Mouse (Mus musculus) midbrain, embryonic 13.5 days (tissue): Measurements from ENCODE around the gene Atf7ip2. TPM values are rescaled to one million over a fixed set of nuclear protein-coding genes. Genes with fewer than 3 reads are reported as not detected.
"Not testable (repeated sequence)": the region's sequence is repeated elsewhere in the genome, so short reads cannot be mapped to it uniquely, and the experiment has no call there.

Experiments
- ATAC-seq: fragments of 200-750 bp; cut with Nextera tagmentation; 2 replicates; pipeline ENCODE4 v1.8.0; 2017; ENCODE audit warnings: mild to moderate bottlenecking, moderate TSS enrichment, moderate library complexity
- H3K27ac ChIP-seq: fragments of 300-500 bp; sonication (generic); 2 replicates; pipeline ENCODE4 v1.5.1; 2015; ENCODE audit warnings: inconsistent platforms, mild to moderate bottlenecking, moderate library complexity
- H3K27me3 ChIP-seq: fragments of 300-500 bp; sonication (generic); 2 replicates; pipeline ENCODE4 v1.6.1; 2015; ENCODE audit warnings: mild to moderate bottlenecking, inconsistent platforms
- H3K36me3 ChIP-seq: fragments of 300-500 bp; sonication (generic); 2 replicates; pipeline ENCODE4 v1.6.1; 2015; ENCODE audit warnings: mild to moderate bottlenecking, inconsistent platforms
- H3K4me1 ChIP-seq: fragments of 300-500 bp; sonication (generic); replicated peaks from 2 replicates; pipeline ENCODE4 v1.6.1; 2015; ENCODE audit warnings: inconsistent platforms
- H3K4me2 ChIP-seq: fragments of 300-500 bp; sonication (generic); replicated peaks from 2 replicates; pipeline ENCODE4 v1.6.1; 2015; ENCODE audit warnings: moderate library complexity, mild to moderate bottlenecking, inconsistent platforms
- H3K4me3 ChIP-seq: fragments of 300-500 bp; sonication (generic); replicated peaks from 2 replicates; pipeline ENCODE4 v1.5.1; 2015; ENCODE audit warnings: mild to moderate bottlenecking, inconsistent platforms
- H3K9ac ChIP-seq: fragments of 300-500 bp; sonication (generic); replicated peaks from 2 replicates; pipeline ENCODE4 v1.6.1; 2015; ENCODE audit warnings: mild to moderate bottlenecking, inconsistent platforms
- H3K9me3 ChIP-seq: fragments of 300-500 bp; sonication (generic); 2 replicates; pipeline ENCODE4 v1.6.1; 2016; ENCODE audit warnings: mild to moderate bottlenecking, inconsistent platforms
- WGBS: fragments of 180-500 bp; shearing (Covaris S2); methylation state at CpG from one replicate; pipeline ENCODE4 v1.1.7; 2015; 5-methylcytosine and 5-hydroxymethylcytosine counted together
- polyA plus RNA-seq: library from polyadenylated mRNA; unstranded; fragments of >200 nt; fragmentation: Nextera tagmentation; extraction: Ambion mirVana; gene quantifications from 2 replicates; pipeline ENCODE4 v1.2.1, GENCODE M21; 2015

Gene Atf7ip2
- polyA plus RNA-seq, 1 experiment from 2014 or later, result 0.23 TPM

GRCm38 (mm10) chr16:10236601-10237000, 44.1 kb downstream of the Atf7ip2 start:
- Histone ChIP-seq H3K4me3 (no peak overlapping the region), H3K27ac (no peak overlapping the region), H3K27me3 (no peaks in the 10 kb centered on the region), H3K9me3 (no peaks in the 10 kb centered on the region), H3K4me2 (no peak overlapping the region), H3K36me3 (no peaks in the 10 kb centered on the region), H3K4me1 (no peaks in the 10 kb centered on the region), H3K9ac (no peak overlapping the region)
- no peak for ATAC-seq

- no peaks in the 10 kb centered on the region for H3K9me3 ChIP-seq
- no peak overlapping the region for H3K4me2 ChIP-seq
- H3K27ac ChIP-seq, result no peak overlapping the region
- no peak overlapping the region for H3K9ac ChIP-seq
- no peak overlapping the region for H3K4me3 ChIP-seq
- peaks cover 5% of the 10 kb centered on the region for H3K4me1 ChIP-seq
- 11% methylated on average over 1 of the region's 1 CpGs for WGBS
- no peak for ATAC-seq
- H3K27me3 ChIP-seq, result no peaks in the 10 kb centered on the region
- no peaks in the 10 kb centered on the region for H3K36me3 ChIP-seq
These were observed 61.5 kb downstream of the Atf7ip2 start for GRCm38 (mm10) chr16:10253993-10254392.

DNA sequence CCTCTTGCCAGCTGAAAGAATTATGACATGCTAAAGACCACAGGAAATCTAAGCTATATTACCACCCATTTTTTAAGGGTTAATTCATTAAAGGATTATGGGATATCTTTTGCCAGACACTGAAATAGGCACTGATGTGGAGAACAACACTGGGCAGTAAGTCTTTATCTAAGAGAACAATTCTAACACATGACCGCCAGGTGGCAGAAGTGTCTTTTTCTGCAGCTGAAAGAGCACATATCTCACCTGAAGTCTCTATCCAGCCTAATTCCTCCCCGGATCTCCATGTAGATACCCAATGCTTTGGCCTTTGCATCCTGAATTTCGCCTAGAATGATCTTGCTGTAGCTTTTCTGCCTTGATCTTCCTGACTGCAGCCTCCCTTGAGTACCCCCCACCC, 79.7 kb downstream of the Atf7ip2 start:
- H3K36me3 ChIP-seq, result no peaks in the 10 kb centered on the region
- no peaks in the 10 kb centered on the region for H3K27me3 ChIP-seq
- WGBS, result 24% methylated on average over 3 of the region's 3 CpGs
- ATAC-seq, result no peak
- no peaks in the 10 kb centered on the region for H3K4me1 ChIP-seq
- H3K4me2 ChIP-seq, result no peak overlapping the region
- H3K9me3 ChIP-seq, result peaks cover 10% of the 10 kb centered on the region
- H3K4me3 ChIP-seq, result no peak overlapping the region
- no peak overlapping the region for H3K9ac ChIP-seq
- no peak overlapping the region for H3K27ac ChIP-seq

- no peaks in the 10 kb centered on the region for H3K27me3 ChIP-seq
- no peak overlapping the region for H3K9ac ChIP-seq
- no peak overlapping the region for H3K27ac ChIP-seq
- no peak for ATAC-seq
- H3K4me2 ChIP-seq, result no peak overlapping the region
- H3K4me1 ChIP-seq, result no peaks in the 10 kb centered on the region
- peaks cover 10% of the 10 kb centered on the region for H3K9me3 ChIP-seq
- H3K36me3 ChIP-seq, result no peaks in the 10 kb centered on the region
- H3K4me3 ChIP-seq, result no peak overlapping the region
- WGBS, result 69% methylated on average over 4 of the region's 4 CpGs
These were observed 82.0 kb downstream of the Atf7ip2 start for GRCm38 (mm10) chr16:10274465-10274864.

- H3K4me3 ChIP-seq, H3K4me1 ChIP-seq, ATAC-seq, H3K9ac ChIP-seq, H3K27ac ChIP-seq, H3K4me2 ChIP-seq, H3K36me3 ChIP-seq, H3K27me3 ChIP-seq: not testable (repeated sequence)
- H3K9me3 ChIP-seq, result peaks cover 10% of the 10 kb centered on the region
- WGBS, result 89% methylated on average over 5 of the region's 5 CpGs
These were observed 84.3 kb downstream of the Atf7ip2 start for GRCm38 (mm10) chr16:10276778-10277177.

DNA sequence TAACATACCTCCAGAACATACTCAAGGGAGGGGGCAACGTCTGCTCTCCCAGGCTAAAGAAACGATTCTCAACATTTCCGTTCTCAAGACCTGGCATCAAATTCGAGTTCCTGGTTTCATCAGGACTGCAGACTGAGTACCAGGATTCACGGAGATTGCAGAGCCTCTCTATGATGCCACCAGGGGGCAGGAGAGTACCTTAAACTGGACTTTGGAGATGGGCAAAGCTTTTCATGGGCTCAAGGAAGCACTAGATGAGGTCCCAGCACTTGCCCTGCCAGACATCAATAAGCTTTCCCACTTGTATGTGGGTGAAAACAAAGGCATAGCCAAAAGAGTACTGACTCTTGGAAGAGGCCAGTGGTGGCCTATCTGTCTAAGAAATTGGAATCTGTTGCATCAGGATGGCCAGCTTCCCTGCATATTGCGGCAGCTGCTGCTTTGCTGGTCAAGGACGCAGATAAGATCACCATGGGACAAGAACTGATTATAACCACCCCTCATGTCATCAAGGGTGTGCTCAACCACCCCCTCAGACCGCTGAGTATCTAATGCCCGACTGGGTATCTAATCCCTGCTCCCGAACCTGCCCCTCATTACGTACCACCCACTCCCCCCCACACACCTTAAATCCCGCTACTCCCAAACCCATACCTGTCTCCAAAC, 87.9 kb downstream of the Atf7ip2 start:
- H3K9me3 ChIP-seq, result no peaks in the 10 kb centered on the region
- H3K9ac ChIP-seq, result no peak overlapping the region
- H3K4me3 ChIP-seq, result no peak overlapping the region
- no peak for ATAC-seq
- H3K4me1 ChIP-seq, result no peaks in the 10 kb centered on the region
- H3K4me2 ChIP-seq, result no peak overlapping the region
- H3K36me3 ChIP-seq, result no peaks in the 10 kb centered on the region
- H3K27ac ChIP-seq, result no peak overlapping the region
- 52% methylated on average over 12 of the region's 12 CpGs for WGBS
- H3K27me3 ChIP-seq, result no peaks in the 10 kb centered on the region

DNA sequence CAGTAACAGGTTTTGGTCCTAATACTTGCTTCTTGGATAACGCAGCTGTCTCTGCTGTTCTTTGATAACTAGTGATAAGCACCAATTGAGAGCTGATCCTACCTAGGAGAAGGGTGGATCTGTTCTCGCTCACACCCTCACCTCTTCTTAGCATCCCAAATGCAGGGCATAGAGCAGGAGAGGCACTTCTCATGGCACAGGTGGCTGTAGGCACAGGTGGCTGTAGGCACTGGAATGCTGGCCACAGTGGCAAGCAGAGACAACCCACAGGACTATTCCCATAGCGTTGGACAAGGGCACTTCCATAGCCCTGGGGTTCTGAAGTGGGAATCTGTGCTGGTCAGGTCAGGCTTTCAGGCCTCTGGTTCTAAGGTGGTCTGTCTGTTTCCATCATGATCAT, 89.4 kb downstream of the Atf7ip2 start:
- Histone ChIP-seq H3K27ac (no peak overlapping the region), H3K9ac (no peak overlapping the region), H3K4me1 (no peaks in the 10 kb centered on the region), H3K27me3 (no peaks in the 10 kb centered on the region), H3K9me3 (no peaks in the 10 kb centered on the region), H3K4me2 (no peak overlapping the region), H3K36me3 (no peaks in the 10 kb centered on the region), H3K4me3 (no peak overlapping the region)
- no peak for ATAC-seq
- WGBS, result 83% methylated on average over 3 of the region's 3 CpGs

GRCm38 (mm10) chr16:10286513-10287268, 94.2 kb downstream of the Atf7ip2 start:
- Histone ChIP-seq H3K4me2 (no peak overlapping the region), H3K4me1 (no peaks in the 10 kb centered on the region), H3K4me3 (no peak overlapping the region), H3K27ac (no peak overlapping the region), H3K36me3 (no peaks in the 10 kb centered on the region), H3K9me3 (no peaks in the 10 kb centered on the region), H3K27me3 (no peaks in the 10 kb centered on the region), H3K9ac (no peak overlapping the region)
- ATAC-seq, result no peak
- 90% methylated on average over 9 of the region's 9 CpGs for WGBS

GRCm38 (mm10) chr16:10288115-10288514, 95.6 kb downstream of the Atf7ip2 start:
- H3K4me2 ChIP-seq, result no peak overlapping the region
- 88% methylated on average over 6 of the region's 6 CpGs for WGBS
- no peaks in the 10 kb centered on the region for H3K4me1 ChIP-seq
- no peak overlapping the region for H3K27ac ChIP-seq
- no peaks in the 10 kb centered on the region for H3K36me3 ChIP-seq
- H3K9me3 ChIP-seq, result no peaks in the 10 kb centered on the region
- H3K9ac ChIP-seq, result no peak overlapping the region
- no peaks in the 10 kb centered on the region for H3K27me3 ChIP-seq
- H3K4me3 ChIP-seq, result no peak overlapping the region
- no peak for ATAC-seq

- Histone ChIP-seq H3K4me3 (no peak overlapping the region), H3K9me3 (no peaks in the 10 kb centered on the region), H3K4me2 (no peak overlapping the region), H3K27me3 (no peaks in the 10 kb centered on the region), H3K9ac (no peak overlapping the region), H3K4me1 (no peaks in the 10 kb centered on the region), H3K36me3 (no peaks in the 10 kb centered on the region), H3K27ac (no peak overlapping the region)
- no peak; the same call in 1 of the 2 replicates for ATAC-seq
- 83% methylated on average over 10 of the region's 10 CpGs for WGBS
These were observed 105.5 kb downstream of the Atf7ip2 start for GRCm38 (mm10) chr16:10297696-10298644.

DNA sequence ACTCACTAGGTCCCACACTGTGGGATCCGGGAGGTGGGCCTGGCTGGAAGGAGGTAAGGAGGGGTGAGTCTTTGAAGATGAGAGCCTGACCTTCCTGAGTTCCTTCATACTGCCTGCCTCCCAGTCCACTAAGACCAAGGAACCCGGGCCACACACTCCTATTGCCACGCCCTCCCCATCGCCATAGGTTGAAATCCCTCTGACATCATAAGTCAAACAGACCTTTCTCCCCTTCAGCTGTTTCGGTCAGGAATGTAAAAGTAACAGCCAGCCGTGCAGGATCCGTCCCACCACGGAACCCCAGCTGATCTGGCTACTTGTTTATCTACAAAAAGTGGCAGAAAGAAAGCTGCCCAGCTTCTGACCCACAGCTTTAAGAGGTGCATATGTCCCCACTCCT, 107.1 kb downstream of the Atf7ip2 start:
- Histone ChIP-seq H3K27me3 (no peaks in the 10 kb centered on the region), H3K9ac (no peak overlapping the region), H3K36me3 (no peaks in the 10 kb centered on the region), H3K9me3 (no peaks in the 10 kb centered on the region), H3K4me2 (no peak overlapping the region), H3K27ac (no peak overlapping the region), H3K4me3 (no peak overlapping the region), H3K4me1 (no peaks in the 10 kb centered on the region)
- WGBS, result 45% methylated on average over 8 of the region's 8 CpGs
- no peak for ATAC-seq
